Mouse (Mus musculus) lung, embryonic 14.5 days (tissue): Measurements from ENCODE around the gene Golm1. TPM values are rescaled to one million over a fixed set of nuclear protein-coding genes. Genes with fewer than 3 reads are reported as not detected.

Source experiments
- ATAC-seq: fragments of 200-750 bp; cut with Nextera tagmentation; 2 replicates; pipeline ENCODE4 v1.8.0; 2017; ENCODE audit warnings: mild to moderate bottlenecking, moderate TSS enrichment, moderate library complexity; ENCODE audit not compliant: insufficient read depth
- DNase-seq: peaks from one replicate; pipeline ENCODE4 v3.0.0-alpha.2; 2015
- H3K27ac ChIP-seq: fragments of 300-500 bp; sonication (generic); 2 replicates; pipeline ENCODE4 v1.5.1; 2014; ENCODE audit warnings: low read depth, mild to moderate bottlenecking, moderate library complexity
- H3K27me3 ChIP-seq: fragments of 300-500 bp; sonication (generic); 2 replicates; pipeline ENCODE4 v1.6.1; 2014; ENCODE audit warnings: low read length, control low read depth; ENCODE audit not compliant: insufficient read depth
- H3K36me3 ChIP-seq: fragments of 300-500 bp; sonication (generic); 2 replicates; pipeline ENCODE4 v1.6.1; 2014; ENCODE audit warnings: control low read depth; ENCODE audit not compliant: insufficient read depth
- H3K4me1 ChIP-seq: fragments of 300-500 bp; sonication (generic); 2 replicates; pipeline ENCODE4 v1.6.1; 2014; ENCODE audit warnings: antibody characterized with exemption, control low read depth; ENCODE audit not compliant: insufficient read depth
- H3K4me2 ChIP-seq: fragments of 300-500 bp; sonication (generic); 2 replicates; pipeline ENCODE4 v1.6.1; 2014; ENCODE audit warnings: mild to moderate bottlenecking
- H3K4me3 ChIP-seq: fragments of 300-500 bp; sonication (generic); 2 replicates; pipeline ENCODE4 v1.5.1; 2014; ENCODE audit warnings: low read depth, low read length
- H3K9ac ChIP-seq: fragments of 300-500 bp; sonication (generic); 2 replicates; pipeline ENCODE4 v1.6.1; 2014
- H3K9me3 ChIP-seq: fragments of 300-500 bp; sonication (generic); 2 replicates; pipeline ENCODE4 v1.6.1; 2016; ENCODE audit warnings: low read depth, low read length, control low read depth
- CTCF ChIP-seq: IDR thresholded peaks from 2 replicates; pipeline ENCODE4 v1.5.1; 2016; ENCODE audit warnings: antibody characterized with exemption, low read depth
- WGBS: fragments of 180-500 bp; shearing (Covaris S2); extraction: QIAGEN DNeasy Blood & Tissue Kit; methylation state at CpG from one replicate; pipeline ENCODE4 v1.1.7; 2014; 5-methylcytosine and 5-hydroxymethylcytosine counted together
- polyA plus RNA-seq: library from polyadenylated mRNA; unstranded; fragments of >200 nt; fragmentation: Nextera tagmentation; extraction: Ambion mirVana; gene quantifications from 2 replicates; pipeline ENCODE4 v1.2.1, GENCODE M21; 2014

Gene Golm1
- polyA plus RNA-seq, 1 experiment from 2014 or later: 39.2 TPM

DNA sequence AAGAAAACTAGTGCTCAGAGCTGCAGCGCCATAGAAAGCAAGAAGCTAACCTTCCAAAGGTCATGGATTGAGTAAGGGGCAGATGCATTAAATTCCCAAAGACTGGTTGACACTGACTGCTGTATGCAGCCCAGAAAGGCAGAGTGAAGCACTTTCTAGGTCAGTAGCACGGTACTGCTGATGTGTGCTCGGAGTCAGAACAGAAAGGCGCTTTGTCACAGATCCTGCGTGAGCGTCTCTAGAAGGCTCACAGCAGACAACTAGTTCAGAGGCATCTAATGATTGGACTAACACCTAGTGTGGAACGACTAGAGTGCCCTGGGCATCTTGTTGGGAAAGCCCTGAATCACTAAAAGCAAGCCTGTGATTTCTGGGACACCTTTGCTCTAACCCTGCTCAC lies 37.8 kb downstream of the Golm1 start:
- 88% methylated on average over 7 of the region's 7 CpGs for WGBS
- no peak for TF ChIP-seq CTCF
- no peak overlapping the region for H3K4me2 ChIP-seq
- no peak overlapping the region for H3K4me3 ChIP-seq
- ATAC-seq (no peak), DNase-seq (no peak)
- no peaks in the 10 kb centered on the region for H3K27me3 ChIP-seq
- peaks cover 61% of the 10 kb centered on the region for H3K36me3 ChIP-seq
- H3K9me3 ChIP-seq: no peaks in the 10 kb centered on the region
- no peak overlapping the region for H3K27ac ChIP-seq
- no peak overlapping the region for H3K9ac ChIP-seq
- no peaks in the 10 kb centered on the region for H3K4me1 ChIP-seq

DNA sequence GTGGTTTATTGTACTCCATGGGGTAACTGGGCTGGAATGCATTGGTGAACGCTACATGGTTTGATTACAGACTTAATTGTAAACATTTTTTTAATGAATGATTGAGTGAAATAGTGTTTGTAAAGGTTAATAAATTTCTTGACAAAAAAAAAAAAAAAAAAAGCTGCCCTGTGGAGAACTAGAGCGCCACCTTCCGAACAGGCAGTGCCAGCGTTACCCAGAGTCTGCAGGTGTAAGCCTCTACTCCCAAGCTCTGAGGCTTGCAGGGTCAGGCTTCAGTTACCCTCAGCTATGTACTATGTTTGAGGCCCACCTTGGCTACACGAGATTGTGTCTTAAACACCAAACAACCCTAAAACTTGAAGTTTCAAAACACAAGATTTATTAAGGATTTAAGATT lies 41.0 kb downstream of the Golm1 start:
- no peak overlapping the region for H3K9ac ChIP-seq
- no peak for DNase-seq

GRCm38 (mm10) chr13:59626739-59627138 lies 48.9 kb downstream of the Golm1 start:
- Histone ChIP-seq H3K27ac (no peak overlapping the region), H3K9me3 (no peaks in the 10 kb centered on the region), H3K4me1 (no peaks in the 10 kb centered on the region), H3K4me2 (no peak overlapping the region), H3K36me3 (peaks cover 88% of the 10 kb centered on the region), H3K9ac (no peak overlapping the region), H3K27me3 (no peaks in the 10 kb centered on the region), H3K4me3 (no peak overlapping the region)
- no peak for TF ChIP-seq CTCF
- ATAC-seq: no peak
- no peak for DNase-seq
- WGBS: 89% methylated on average over 7 of the region's 7 CpGs

More for the DNA sequence above, 41.0 kb downstream of the Golm1 start:
- WGBS: 69% methylated on average over 5 of the region's 5 CpGs
- Histone ChIP-seq H3K27me3 (no peaks in the 10 kb centered on the region), H3K4me1 (no peaks in the 10 kb centered on the region), H3K27ac (no peak overlapping the region), H3K4me2 (no peak overlapping the region), H3K36me3 (peaks cover 83% of the 10 kb centered on the region), H3K4me3 (no peak overlapping the region), H3K9me3 (no peaks in the 10 kb centered on the region)
- TF ChIP-seq CTCF: 0 out of 2 replicates have a peak, but pooled peaks have one; percentile 10
- no peak for ATAC-seq

- no peak for DNase-seq
- TF ChIP-seq CTCF: no peak
- H3K27me3 ChIP-seq: no peaks in the 10 kb centered on the region
- H3K4me3 ChIP-seq: no peak overlapping the region
- 70% methylated on average over 5 of the region's 5 CpGs for WGBS
- H3K9ac ChIP-seq: no peak overlapping the region
- H3K27ac ChIP-seq: no peak overlapping the region
- no peak for ATAC-seq
- H3K4me2 ChIP-seq: no peak overlapping the region
- no peaks in the 10 kb centered on the region for H3K4me1 ChIP-seq
- no peaks in the 10 kb centered on the region for H3K9me3 ChIP-seq
- H3K36me3 ChIP-seq: peaks cover 88% of the 10 kb centered on the region
Observed at GRCm38 (mm10) chr13:59624903-59625302, 50.7 kb downstream of the Golm1 start.

- peaks cover 84% of the 10 kb centered on the region for H3K36me3 ChIP-seq
- no peaks in the 10 kb centered on the region for H3K27me3 ChIP-seq
- no peaks in the 10 kb centered on the region for H3K9me3 ChIP-seq
- no peak overlapping the region for H3K9ac ChIP-seq
- ATAC-seq (no peak), DNase-seq (no peak)
- no peak for TF ChIP-seq CTCF
- 69% methylated on average over 3 of the region's 3 CpGs for WGBS
- no peak overlapping the region for H3K4me3 ChIP-seq
- H3K4me2 ChIP-seq: no peak overlapping the region
- no peaks in the 10 kb centered on the region for H3K4me1 ChIP-seq
- no peak overlapping the region for H3K27ac ChIP-seq
Observed at GRCm38 (mm10) chr13:59624389-59624788, 51.2 kb downstream of the Golm1 start.

DNA sequence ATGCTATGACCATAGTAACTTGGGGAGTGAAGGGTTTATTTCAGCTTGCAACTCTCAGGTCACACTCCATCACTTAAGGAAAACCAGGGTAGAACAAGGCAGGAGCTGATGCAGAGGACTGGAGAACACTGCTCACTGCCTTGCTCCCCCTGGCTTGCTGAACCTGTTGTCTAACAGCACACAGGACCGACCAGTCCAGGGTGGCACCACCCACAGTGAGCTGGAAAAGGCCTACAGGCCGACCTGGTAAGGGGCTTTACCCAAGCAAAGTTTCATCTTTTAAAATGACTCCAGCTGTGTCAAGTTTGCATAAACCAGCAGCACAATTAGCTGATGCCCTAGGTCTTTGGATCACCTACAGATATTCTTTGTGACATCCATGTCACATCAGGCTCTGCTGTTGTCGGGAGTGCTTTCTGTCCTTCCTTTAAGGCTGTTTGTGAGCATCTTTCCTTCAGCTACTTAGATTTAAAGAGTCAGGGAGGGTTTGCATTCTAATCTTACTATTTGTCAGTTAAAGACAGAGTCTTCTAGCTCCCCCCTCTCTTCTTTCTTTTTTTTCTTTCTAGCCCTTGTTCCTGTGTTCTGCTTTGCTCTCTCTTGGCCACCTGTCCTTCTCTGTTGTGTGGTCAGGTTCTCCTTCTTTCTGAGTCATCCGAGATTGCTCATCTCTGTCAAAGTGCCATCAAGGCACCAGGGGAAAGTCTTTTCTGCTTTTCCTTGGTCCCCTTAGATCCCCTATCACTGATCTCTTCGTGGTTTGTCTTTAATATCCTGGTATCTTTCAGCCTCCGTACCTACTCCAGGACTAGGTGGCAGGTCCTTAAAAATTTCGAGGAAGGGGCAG lies 53.7 kb downstream of the Golm1 start:
- Histone ChIP-seq H3K27me3 (no peaks in the 10 kb centered on the region), H3K9me3 (no peaks in the 10 kb centered on the region), H3K27ac (no peak overlapping the region), H3K36me3 (peaks cover 84% of the 10 kb centered on the region), H3K4me3 (no peak overlapping the region), H3K4me1 (no peaks in the 10 kb centered on the region), H3K4me2 (no peak overlapping the region), H3K9ac (no peak overlapping the region)
- WGBS: 83% methylated on average over 7 of the region's 7 CpGs
- ATAC-seq (no peak), DNase-seq (no peak)
- TF ChIP-seq CTCF: no peak

- H3K27me3 ChIP-seq: no peaks in the 10 kb centered on the region
- 72% methylated on average over 6 of the region's 6 CpGs for WGBS
- H3K9ac ChIP-seq: no peak overlapping the region
- H3K27ac ChIP-seq: no peak overlapping the region
- no peak for TF ChIP-seq CTCF
- ATAC-seq: no peak
- H3K4me1 ChIP-seq: no peaks in the 10 kb centered on the region
- no peak overlapping the region for H3K4me2 ChIP-seq
- no peak for DNase-seq
- no peaks in the 10 kb centered on the region for H3K9me3 ChIP-seq
- H3K36me3 ChIP-seq: peaks cover 76% of the 10 kb centered on the region
- H3K4me3 ChIP-seq: no peak overlapping the region
Observed at GRCm38 (mm10) chr13:59618463-59618862, 57.1 kb downstream of the Golm1 start.
